Mouse (Mus musculus): ENCODE measurements at regions not wholly inside any gene's neighbourhood (a gene's known extent, or its start where the extent isn't known, plus 50 kb on each side); places are given as distances from the start of the nearest gene placed in this dataset.

DNA sequence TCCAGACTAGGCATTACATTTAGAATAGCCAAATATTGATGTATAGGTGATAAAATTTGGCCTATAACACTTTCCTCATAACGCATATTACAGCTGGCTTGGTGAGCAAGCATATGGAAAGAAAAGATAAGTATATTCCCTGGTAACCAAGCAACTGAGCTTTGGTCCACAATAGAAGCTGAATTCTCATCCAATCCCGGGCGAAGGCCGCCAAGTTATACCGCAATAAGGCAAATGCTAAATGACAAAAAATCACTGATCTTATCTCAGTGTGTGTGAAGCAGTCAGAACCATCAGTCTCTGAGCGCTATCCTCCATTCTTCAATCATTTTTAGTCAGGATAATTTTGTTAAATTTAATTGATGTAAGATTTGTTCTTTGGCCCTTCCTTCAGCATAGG is 105.9 kb upstream of the Tmem72 start:
- no peak overlapping the region for H3K4me3 ChIP-seq (ENCODE audit: extremely low read depth, insufficient read depth, insufficient read length)
- H3K36me3 ChIP-seq (ENCODE audit: control insufficient read depth, insufficient read depth, low read length), result no peaks in the 10 kb centered on the region
- TF ChIP-seq POLR2A (IDR thresholded peaks at IDR 0.05; ENCODE audit: low read depth, low read length) (no peak), CTCF (IDR thresholded peaks at IDR 0.05; ENCODE audit: extremely low read depth, insufficient read depth, insufficient read length, insufficient replicate concordance) (no peak)

GRCm38 (mm10) chr6:116825628-116826027 is 108.9 kb upstream of the Tmem72 start:
- Histone ChIP-seq H3K36me3 (ENCODE audit: control insufficient read depth, insufficient read depth, low read length) (no peaks in the 10 kb centered on the region), H3K4me1 (ENCODE audit: control insufficient read depth, insufficient read depth, insufficient read length) (no peaks in the 10 kb centered on the region), H3K27ac (ENCODE audit: insufficient read depth, low read length) (no peak overlapping the region), H3K4me3 (ENCODE audit: extremely low read depth, insufficient read depth, insufficient read length) (no peak overlapping the region), H3K27me3 (ENCODE audit: control insufficient read depth, insufficient read depth, low read length) (no peaks in the 10 kb centered on the region)
- 84% methylated on average over 2 of the region's 2 CpGs for WGBS
- DNase-seq (ENCODE audit: low read depth in 1 of 2, low spot score in 2 of 2), result no peak
- no peak for TF ChIP-seq CTCF (IDR thresholded peaks at IDR 0.05; ENCODE audit: extremely low read depth, insufficient read depth, insufficient read length, insufficient replicate concordance)

More for the DNA sequence above, 105.9 kb upstream of the Tmem72 start:
- DNase-seq (ENCODE audit: low read depth in 1 of 2, low spot score in 2 of 2), result no peak
- H3K27ac ChIP-seq (ENCODE audit: insufficient read depth, low read length), result no peak overlapping the region
- 96% methylated on average over 6 of the region's 6 CpGs for WGBS
- no peaks in the 10 kb centered on the region for H3K4me1 ChIP-seq (ENCODE audit: control insufficient read depth, insufficient read depth, insufficient read length)
- H3K27me3 ChIP-seq (ENCODE audit: control insufficient read depth, insufficient read depth, low read length), result no peaks in the 10 kb centered on the region

- no peak for DNase-seq (ENCODE audit: low read depth in 1 of 2, low spot score in 2 of 2)
- TF ChIP-seq POLR2A (IDR thresholded peaks at IDR 0.05; ENCODE audit: low read depth, low read length) (no peak), CTCF (IDR thresholded peaks at IDR 0.05; ENCODE audit: extremely low read depth, insufficient read depth, insufficient read length, insufficient replicate concordance) (no peak)
- no peaks in the 10 kb centered on the region for H3K4me1 ChIP-seq (ENCODE audit: control insufficient read depth, insufficient read depth, insufficient read length)
- 62% methylated on average over 2 of the region's 2 CpGs for WGBS
- no peaks in the 10 kb centered on the region for H3K36me3 ChIP-seq (ENCODE audit: control insufficient read depth, insufficient read depth, low read length)
- no peak overlapping the region for H3K27ac ChIP-seq (ENCODE audit: insufficient read depth, low read length)
- no peak overlapping the region for H3K4me3 ChIP-seq (ENCODE audit: extremely low read depth, insufficient read depth, insufficient read length)
- no peaks in the 10 kb centered on the region for H3K27me3 ChIP-seq (ENCODE audit: control insufficient read depth, insufficient read depth, low read length)
These were observed 112.6 kb upstream of the Tmem72 start for GRCm38 (mm10) chr6:116829341-116829740.

DNA sequence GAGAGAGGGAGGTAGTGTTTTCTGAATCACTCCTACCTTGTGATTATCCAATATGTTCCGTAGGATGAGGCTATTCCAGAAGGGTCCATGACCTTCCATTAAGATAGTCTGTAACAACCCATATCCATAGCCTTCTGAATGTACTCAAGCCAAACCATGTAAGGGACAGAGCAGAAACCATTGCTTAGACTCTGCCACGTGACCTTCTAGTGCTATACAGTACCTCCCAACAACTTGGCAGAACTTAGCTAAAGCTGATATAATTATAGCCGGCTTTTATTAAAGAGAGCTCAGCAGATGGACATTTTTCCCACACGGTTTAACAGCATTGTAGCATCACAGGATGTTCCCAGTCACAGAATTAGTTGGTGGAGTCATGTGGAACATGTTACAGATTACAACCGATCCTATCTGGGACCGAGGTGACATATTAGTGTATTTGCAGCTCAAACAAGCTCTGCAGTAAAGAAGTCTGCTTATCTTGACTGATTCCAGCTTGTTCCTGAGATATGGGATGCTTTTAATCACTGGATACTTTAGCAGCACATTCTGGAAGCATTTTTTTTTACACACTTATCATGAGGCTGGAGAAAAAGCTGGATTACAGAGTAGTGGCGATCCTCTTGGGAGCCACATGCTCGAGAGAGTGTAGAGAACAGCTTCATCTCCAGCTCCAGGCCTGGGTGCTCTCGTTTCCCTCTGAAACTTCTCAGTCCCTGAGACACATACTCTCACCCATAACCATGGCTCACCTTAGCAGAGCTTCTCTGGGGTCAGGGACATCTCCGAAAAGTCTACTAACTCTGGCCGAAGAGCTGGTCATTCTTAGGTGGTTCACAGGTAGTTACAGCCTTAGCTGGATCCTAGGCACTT is 129.5 kb upstream of the Tmem72 start:
- DNase-seq (ENCODE audit: low read depth in 1 of 2, low spot score in 2 of 2), result no peak
- Histone ChIP-seq H3K36me3 (ENCODE audit: control insufficient read depth, insufficient read depth, low read length) (no peaks in the 10 kb centered on the region), H3K27ac (ENCODE audit: insufficient read depth, low read length) (no peak overlapping the region), H3K27me3 (ENCODE audit: control insufficient read depth, insufficient read depth, low read length) (no peaks in the 10 kb centered on the region; the same call in 1 of the 2 replicates), H3K4me1 (ENCODE audit: control insufficient read depth, insufficient read depth, insufficient read length) (no peaks in the 10 kb centered on the region), H3K4me3 (ENCODE audit: extremely low read depth, insufficient read depth, insufficient read length) (no peak overlapping the region)
- TF ChIP-seq CTCF (IDR thresholded peaks at IDR 0.05; ENCODE audit: extremely low read depth, insufficient read depth, insufficient read length, insufficient replicate concordance), result no peak
- no peak for TF ChIP-seq POLR2A (IDR thresholded peaks at IDR 0.05; ENCODE audit: low read depth, low read length)
- 85% methylated on average over 11 of the region's 11 CpGs for WGBS

DNA sequence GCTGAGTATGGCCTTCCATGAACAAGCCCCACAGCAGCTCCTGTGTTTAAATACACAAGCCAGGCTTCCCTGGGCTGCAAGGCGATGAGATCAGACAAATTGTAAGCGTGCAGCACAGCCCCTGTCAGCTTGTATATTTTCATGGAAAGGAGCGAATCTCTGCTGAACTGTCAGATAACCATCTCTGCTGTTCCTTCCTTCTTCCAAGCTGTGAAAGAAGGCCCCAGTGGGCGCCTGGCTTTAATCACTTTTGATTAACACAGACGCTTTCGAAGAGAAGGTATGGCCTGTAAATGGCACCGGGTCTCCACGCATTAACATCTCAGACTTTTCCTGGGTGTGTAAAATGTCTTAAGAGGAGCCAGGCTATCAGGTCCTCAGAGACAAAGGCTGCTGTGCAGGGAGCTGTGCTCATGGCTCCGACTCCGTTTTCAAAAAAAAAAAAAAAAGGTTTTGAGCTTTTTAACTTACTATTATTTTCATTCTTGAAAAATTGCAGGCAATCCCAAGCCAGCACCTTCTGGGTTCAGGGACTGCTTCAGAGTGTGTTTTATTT is 131.9 kb upstream of the Tmem72 start:
- no peak for TF ChIP-seq POLR2A (IDR thresholded peaks at IDR 0.05; ENCODE audit: low read depth, low read length)
- no peak for TF ChIP-seq CTCF (IDR thresholded peaks at IDR 0.05; ENCODE audit: extremely low read depth, insufficient read depth, insufficient read length, insufficient replicate concordance)
- Histone ChIP-seq H3K27me3 (ENCODE audit: control insufficient read depth, insufficient read depth, low read length) (no peaks in the 10 kb centered on the region; the same call in 1 of the 2 replicates), H3K36me3 (ENCODE audit: control insufficient read depth, insufficient read depth, low read length) (no peaks in the 10 kb centered on the region), H3K4me1 (ENCODE audit: control insufficient read depth, insufficient read depth, insufficient read length) (no peaks in the 10 kb centered on the region), H3K27ac (ENCODE audit: insufficient read depth, low read length) (no peak overlapping the region), H3K4me3 (ENCODE audit: extremely low read depth, insufficient read depth, insufficient read length) (no peak overlapping the region)
- WGBS, result 81% methylated on average over 10 of the region's 10 CpGs
- no peak for DNase-seq (ENCODE audit: low read depth in 1 of 2, low spot score in 2 of 2)

GRCm38 (mm10) chr6:116854029-116854428 is 137.3 kb upstream of the Tmem72 start:
- no peaks in the 10 kb centered on the region for H3K36me3 ChIP-seq (ENCODE audit: control insufficient read depth, insufficient read depth, low read length)
- WGBS, result 73% methylated on average over 6 of the region's 6 CpGs
- no peak for DNase-seq (ENCODE audit: low read depth in 1 of 2, low spot score in 2 of 2)
- H3K4me1 ChIP-seq (ENCODE audit: control insufficient read depth, insufficient read depth, insufficient read length), result no peaks in the 10 kb centered on the region
- TF ChIP-seq POLR2A (IDR thresholded peaks at IDR 0.05; ENCODE audit: low read depth, low read length) (no peak), CTCF (IDR thresholded peaks at IDR 0.05; ENCODE audit: extremely low read depth, insufficient read depth, insufficient read length, insufficient replicate concordance) (no peak)
- no peak overlapping the region for H3K27ac ChIP-seq (ENCODE audit: insufficient read depth, low read length)
- H3K4me3 ChIP-seq (ENCODE audit: extremely low read depth, insufficient read depth, insufficient read length), result no peak overlapping the region
- no peaks in the 10 kb centered on the region for H3K27me3 ChIP-seq (ENCODE audit: control insufficient read depth, insufficient read depth, low read length)

GRCm38 (mm10) chr6:116856093-116856492 is 139.4 kb upstream of the Tmem72 start:
- no peaks in the 10 kb centered on the region for H3K27me3 ChIP-seq (ENCODE audit: control insufficient read depth, insufficient read depth, low read length)
- DNase-seq (ENCODE audit: low read depth in 1 of 2, low spot score in 2 of 2), result no peak
- no peak overlapping the region for H3K4me3 ChIP-seq (ENCODE audit: extremely low read depth, insufficient read depth, insufficient read length)
- no peak overlapping the region for H3K27ac ChIP-seq (ENCODE audit: insufficient read depth, low read length)
- no peaks in the 10 kb centered on the region for H3K36me3 ChIP-seq (ENCODE audit: control insufficient read depth, insufficient read depth, low read length)
- 73% methylated on average over 2 of the region's 2 CpGs for WGBS
- TF ChIP-seq POLR2A (IDR thresholded peaks at IDR 0.05; ENCODE audit: low read depth, low read length), result no peak
- no peak for TF ChIP-seq CTCF (IDR thresholded peaks at IDR 0.05; ENCODE audit: extremely low read depth, insufficient read depth, insufficient read length, insufficient replicate concordance)
- H3K4me1 ChIP-seq (ENCODE audit: control insufficient read depth, insufficient read depth, insufficient read length), result no peaks in the 10 kb centered on the region

Measured in spleen, adult 2 months (tissue).